Mouse (Mus musculus) liver, embryonic 14.5 days (tissue): ENCODE measurements around the gene Zfyve27. TPM values are rescaled to one million over a fixed set of nuclear protein-coding genes. Genes with fewer than 3 reads are reported as not detected.

ENCODE experiments used
- ATAC-seq: fragments of 200-750 bp; cut with Nextera tagmentation; 2 replicates; pipeline ENCODE4 v1.8.0; 2017; ENCODE audit warnings: moderate number of reproducible peaks, mild to moderate bottlenecking, moderate library complexity; ENCODE audit not compliant: insufficient read depth
- DNase-seq, 3 experiments: peaks; one replicate each; pipeline ENCODE4 v3.0.0-alpha.2; 2012 to 2013; ENCODE audit warnings: low read depth in 3 of 3, low spot score in 3 of 3
- H3K27ac ChIP-seq: fragments of 300-500 bp; sonication (generic); 2 replicates; pipeline ENCODE4 v1.5.1; 2014; ENCODE audit warnings: moderate library complexity, mild to moderate bottlenecking, control low read depth, inconsistent platforms
- H3K27me3 ChIP-seq: fragments of 300-500 bp; sonication (generic); 2 replicates; pipeline ENCODE4 v1.6.1; 2014; ENCODE audit warnings: mild to moderate bottlenecking, low read length, moderate library complexity; ENCODE audit not compliant: control insufficient read depth, insufficient read depth
- H3K36me3 ChIP-seq: fragments of 300-500 bp; sonication (generic); replicated peaks from 2 replicates; pipeline ENCODE4 v1.6.1; 2014; ENCODE audit warnings: low read depth; ENCODE audit not compliant: control insufficient read depth, insufficient read depth
- H3K4me1 ChIP-seq, 2 experiments: fragments of 200-500 bp in 1 of 2; fragments of 300-500 bp in 1 of 2; sonication (generic) in 1 of 2; replicated peaks; 2 replicates each; pipeline ENCODE4 v1.6.1; 2012 to 2014; ENCODE audit warnings: antibody characterized with exemption in 1 of 2, inconsistent platforms in 1 of 2, low read length in 1 of 2; ENCODE audit not compliant: control insufficient read depth in 2 of 2, insufficient read depth in 2 of 2
- H3K4me2 ChIP-seq: fragments of 300-500 bp; sonication (generic); 2 replicates; pipeline ENCODE4 v1.6.1; 2014; ENCODE audit warnings: low read depth, mild to moderate bottlenecking, control low read depth, moderate library complexity
- H3K4me3 ChIP-seq, 2 experiments: fragments of 200-500 bp in 1 of 2; fragments of 300-500 bp in 1 of 2; sonication (generic) in 1 of 2; 2 replicates each; pipeline ENCODE4 v1.5.1; 2012 to 2014; ENCODE audit warnings: low read depth in 2 of 2, low read length in 2 of 2, mild to moderate bottlenecking in 2 of 2, control low read depth in 1 of 2, inconsistent platforms in 1 of 2, moderate library complexity in 1 of 2; ENCODE audit not compliant: insufficient read depth in 1 of 2
- H3K9ac ChIP-seq: fragments of 300-500 bp; sonication (generic); replicated peaks from 2 replicates; pipeline ENCODE4 v1.6.1; 2014; ENCODE audit warnings: mild to moderate bottlenecking, control low read depth, moderate library complexity
- H3K9me3 ChIP-seq: fragments of 300-500 bp; sonication (generic); 2 replicates; pipeline ENCODE4 v1.6.1; 2016; ENCODE audit warnings: low read length, mixed read lengths; ENCODE audit not compliant: control insufficient read depth
- CTCF ChIP-seq: IDR thresholded peaks from 2 replicates; pipeline ENCODE4 v1.5.1; 2016; ENCODE audit warnings: antibody characterized with exemption, low read depth, control low read depth
- EP300 ChIP-seq: IDR thresholded peaks from 2 replicates; pipeline ENCODE4 v1.6.1; 2016; ENCODE audit warnings: antibody characterized with exemption, low read depth
- WGBS: fragments of 180-500 bp; shearing (Covaris S2); extraction: QIAGEN DNeasy Blood & Tissue Kit; methylation state at CpG from one replicate; pipeline ENCODE4 v1.1.7; 2014; ENCODE audit not compliant: insufficient replicate concordance; 5-methylcytosine and 5-hydroxymethylcytosine counted together
- polyA plus RNA-seq, 2 experiments: library from polyadenylated mRNA; depleted of rRNA in 1 of 2; stranded (reverse) in 1 of 2; unstranded in 1 of 2; fragments of >200 nt; fragmentation: Nextera tagmentation in 1 of 2; extraction: Ambion mirVana in 1 of 2; gene quantifications; 2 replicates each; pipeline versions ENCODE4 v1.2.1 to v1.2.3; 2012 to 2014

The Zfyve27 gene
- polyA plus RNA-seq (2012; rRNA removed) (6.8 and 8.5 TPM in 2 replicates), polyA plus RNA-seq (2014; fragmentation: Nextera tagmentation; extraction: Ambion mirVana) (3.9 and 4.2 TPM in 2 replicates)

- WGBS: 54% methylated on average over 5 of the region's 5 CpGs
- H3K9me3 ChIP-seq: no peaks in the 10 kb centered on the region
- TF ChIP-seq CTCF (no peak), EP300 (no peak)
Measured at GRCm38 (mm10) chr19:42163764-42164163, at the start of gene Zfyve27. Gene Zfyve27 (plus strand): TSS chr19:42163951.

GRCm38 (mm10) chr19:42115783-42116335, 47.9 kb upstream of the Zfyve27 start:
- ATAC-seq: no peak
- DNase-seq: no peak
- no peaks in the 10 kb centered on the region for H3K4me1 ChIP-seq
- peaks cover 3% of the 10 kb centered on the region; the same call in 1 of the 2 replicates for H3K36me3 ChIP-seq
- no peak overlapping the region for H3K4me2 ChIP-seq
- no peak overlapping the region for H3K27ac ChIP-seq
- WGBS: 72% methylated on average over 4 of the region's 4 CpGs
- H3K9me3 ChIP-seq: no peaks in the 10 kb centered on the region
- no peak overlapping the region for H3K4me3 ChIP-seq
- TF ChIP-seq EP300: no peak
- no peak for TF ChIP-seq CTCF
- H3K27me3 ChIP-seq: no peaks in the 10 kb centered on the region
- H3K9ac ChIP-seq: no peak overlapping the region

More at GRCm38 (mm10) chr19:42163764-42164163, at the start of gene Zfyve27:
- Histone ChIP-seq H3K4me1 (peaks cover 7 to 8% of the 10 kb centered on the region in 2 experiments; a peak in 3 of 4 replicates), H3K36me3 (no peaks in the 10 kb centered on the region), H3K27ac (no peak within 1 kb of the TSS), H3K4me3 (no peak within 1 kb of the TSS), H3K9ac (no peak within 1 kb of the TSS), H3K4me2 (no peak within 1 kb of the TSS), H3K27me3 (peaks cover 6% of the 10 kb centered on the region)
- ATAC-seq: no peak
- DNase-seq: no peak

- H3K4me1 ChIP-seq: no peaks in the 10 kb centered on the region
- TF ChIP-seq EP300 (no peak), CTCF (no peak)
- H3K27ac ChIP-seq: no peak overlapping the region
- peaks cover 7% of the 10 kb centered on the region for H3K36me3 ChIP-seq
- no peak for ATAC-seq
- no peaks in the 10 kb centered on the region for H3K27me3 ChIP-seq
- H3K4me2 ChIP-seq: no peak overlapping the region
- no peak for DNase-seq
- no peaks in the 10 kb centered on the region for H3K9me3 ChIP-seq
- no peak overlapping the region for H3K9ac ChIP-seq
- WGBS: 78% methylated on average over 9 of the region's 9 CpGs
- H3K4me3 ChIP-seq: no peak overlapping the region
Measured at GRCm38 (mm10) chr19:42118142-42118541, 45.6 kb upstream of the Zfyve27 start.

- no peaks in the 10 kb centered on the region for H3K4me1 ChIP-seq
- no peak for DNase-seq
- no peak for TF ChIP-seq CTCF
- no peak for TF ChIP-seq EP300
- peaks cover 7% of the 10 kb centered on the region for H3K36me3 ChIP-seq
- WGBS: 56% methylated on average over 5 of the region's 5 CpGs
- H3K4me2 ChIP-seq: no peak overlapping the region
- no peaks in the 10 kb centered on the region for H3K27me3 ChIP-seq
- H3K9me3 ChIP-seq: no peaks in the 10 kb centered on the region
- no peak overlapping the region for H3K27ac ChIP-seq
- peak; percentile 61 for ATAC-seq
- no peak overlapping the region for H3K4me3 ChIP-seq
- H3K9ac ChIP-seq: no peak overlapping the region
Measured at GRCm38 (mm10) chr19:42118596-42118995, 45.2 kb upstream of the Zfyve27 start.

GRCm38 (mm10) chr19:42120451-42120850, 43.3 kb upstream of the Zfyve27 start:
- Histone ChIP-seq H3K36me3 (peaks cover 4% of the 10 kb centered on the region), H3K27ac (no peak overlapping the region), H3K27me3 (no peaks in the 10 kb centered on the region), H3K9ac (no peak overlapping the region), H3K4me1 (no peaks in the 10 kb centered on the region), H3K4me2 (no peak overlapping the region), H3K9me3 (no peaks in the 10 kb centered on the region), H3K4me3 (no peak overlapping the region)
- 77% methylated on average over 8 of the region's 8 CpGs for WGBS
- ATAC-seq (no peak), DNase-seq (no peak)
- TF ChIP-seq CTCF (no peak), EP300 (no peak)
